Comparison of ENCODE assay signal across 23 mouse cellular contexts in the genomic region with DNA sequence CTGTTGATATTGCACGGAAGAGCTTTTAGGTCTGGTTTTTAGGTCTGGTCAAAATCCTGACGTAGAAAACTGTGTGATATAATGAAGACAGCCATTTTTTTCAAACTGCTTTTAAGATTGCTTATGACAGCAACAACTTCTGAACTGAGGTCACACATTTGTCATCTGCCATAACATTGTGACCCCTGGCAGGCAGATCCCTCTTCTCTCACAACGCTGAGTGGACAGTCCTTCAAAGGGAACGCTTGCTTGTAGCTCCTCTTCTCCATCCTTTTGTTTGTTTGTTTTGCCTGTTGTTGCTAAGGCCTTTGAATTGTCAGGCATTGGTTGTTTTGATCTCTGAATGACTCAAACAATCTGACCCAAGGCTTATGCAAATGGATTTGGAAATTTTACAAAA. TPM values are rescaled to one million over a fixed set of nuclear protein-coding genes. Genes with fewer than 3 reads are reported as not detected.
DNase-seq lines count a peak whose midpoint lies in the region; ATAC-seq and TF ChIP-seq lines count a peak whose summit lies in the region.
"Had no signal": no experiment of that assay in that cellular context is flagged by ENCODE, and none has a peak within 500 bp of the region (broad histone marks: within the 10 kb centered on the region; RNA-seq: fewer than 3 reads in every experiment).

No protein-coding gene starts in this region.

- no peak overlapping the region for H3K4me3 ChIP-seq in kidney, adult 2 months (ENCODE audit: insufficient read depth, low read depth, low read length)
- H3K4me3 ChIP-seq in kidney, embryonic 15.5 days (replicated peaks): no peak overlapping the region
- H3K4me3 ChIP-seq in lung, postnatal 0 days (ENCODE audit: low read depth, low read length): no peak overlapping the region
- no peak overlapping the region for H3K4me3 ChIP-seq in lung, adult 2 months (replicated peaks; ENCODE audit: extremely low read depth, low read depth, low read length)
- no peak overlapping the region for H3K4me3 ChIP-seq in testis, adult 2 months (ENCODE audit: control insufficient read depth, low read depth, low read length)
- H3K4me3 ChIP-seq: embryonic facial prominence, embryonic 12.5 days; forebrain, embryonic 15.5 days; heart, embryonic 10.5 days; heart, embryonic 15.5 days; hindbrain, embryonic 10.5 days had no signal

- H3K27ac ChIP-seq in kidney, adult 2 months (ENCODE audit: insufficient read depth, low read depth, low read length): no peak overlapping the region; the same call in 1 of the 2 replicates
- no peak overlapping the region for H3K27ac ChIP-seq in kidney, embryonic 15.5 days
- H3K27ac ChIP-seq in lung, postnatal 0 days (ENCODE audit: low read length): no peak overlapping the region
- H3K27ac ChIP-seq in testis, adult 2 months (ENCODE audit: control insufficient read depth, insufficient read depth, low read depth, low read length): peak overlapping the region; percentile 65
- H3K27ac ChIP-seq: embryonic facial prominence, embryonic 12.5 days; forebrain, embryonic 15.5 days; heart, embryonic 10.5 days; heart, embryonic 15.5 days; hindbrain, embryonic 10.5 days; hindbrain, embryonic 14.5 days had no signal

- DNase-seq in kidney, adult 2 months: peak; percentile 18
- DNase-seq in lung, postnatal 0 days (ENCODE audit: low spot score): peak; percentile 22
- DNase-seq in lung, adult 2 months: no peak
- DNase-seq in testis, postnatal 10 days (ENCODE audit: low spot score): no peak
- DNase-seq: cerebellum, adult 11 months; cerebellum, adult 9-10 months; cerebellum, postnatal 25 days; gastrocnemius, postnatal 36 days; heart, adult 18-20 months; heart, postnatal 14 days had no signal

- no peaks in the 10 kb centered on the region for H3K36me3 ChIP-seq in kidney, adult 2 months (ENCODE audit: control insufficient read depth, insufficient read depth, low read length)
- H3K36me3 ChIP-seq in kidney, embryonic 15.5 days: no peaks in the 10 kb centered on the region
- H3K36me3 ChIP-seq in lung, postnatal 0 days (ENCODE audit: insufficient read depth, low read length): no peaks in the 10 kb centered on the region
- no peaks in the 10 kb centered on the region for H3K36me3 ChIP-seq in testis, adult 2 months (ENCODE audit: control insufficient read depth, insufficient read depth, low read length)
- H3K36me3 ChIP-seq: embryonic facial prominence, embryonic 12.5 days; forebrain, embryonic 15.5 days; G1E; heart, embryonic 10.5 days; heart, embryonic 15.5 days; hindbrain, embryonic 10.5 days had no signal

- TF ChIP-seq EP300 in lung, postnatal 0 days (IDR thresholded peaks at IDR 0.05): no peak

- H3K4me1 ChIP-seq in kidney, adult 2 months (ENCODE audit: control insufficient read depth, insufficient read depth, low read length): no peaks in the 10 kb centered on the region
- peaks cover 25% of the 10 kb centered on the region for H3K4me1 ChIP-seq in kidney, embryonic 15.5 days
- no peaks in the 10 kb centered on the region for H3K4me1 ChIP-seq in lung, postnatal 0 days (ENCODE audit: insufficient read depth, low read depth, low read length)
- H3K4me1 ChIP-seq in lung, adult 2 months (ENCODE audit: control insufficient read depth, insufficient read depth, low read length): no peaks in the 10 kb centered on the region
- H3K4me1 ChIP-seq in testis, adult 2 months (ENCODE audit: control insufficient read depth, insufficient read depth, low read length): no peaks in the 10 kb centered on the region
- H3K4me1 ChIP-seq: embryonic facial prominence, embryonic 12.5 days; forebrain, embryonic 15.5 days; heart, embryonic 15.5 days had no signal

- WGBS in kidney, adult 2 months: 70% methylated on average over 4 of the region's 4 CpGs
- WGBS in kidney, embryonic 15.5 days: 62% methylated on average over 4 of the region's 4 CpGs
- 54% methylated on average over 4 of the region's 4 CpGs for WGBS in lung, postnatal 0 days
- WGBS in lung, adult 2 months: 51% methylated on average over 4 of the region's 4 CpGs

- H3K9me3 ChIP-seq in kidney, embryonic 15.5 days (replicated peaks): no peaks in the 10 kb centered on the region
- no peaks in the 10 kb centered on the region for H3K9me3 ChIP-seq in lung, postnatal 0 days (ENCODE audit: low read length)
- H3K9me3 ChIP-seq: embryonic facial prominence, embryonic 12.5 days; forebrain, embryonic 15.5 days; G1E; heart, embryonic 10.5 days; heart, embryonic 15.5 days; hindbrain, embryonic 10.5 days had no signal

- TF ChIP-seq POLR2A in kidney, adult 2 months (IDR thresholded peaks at IDR 0.05; ENCODE audit: low read depth, low read length): no peak
- TF ChIP-seq POLR2A in lung, adult 2 months (IDR thresholded peaks at IDR 0.05; ENCODE audit: borderline replicate concordance, extremely low read depth, low read depth, low read length): no peak
- no peak for TF ChIP-seq POLR2A in testis, adult 2 months (IDR thresholded peaks at IDR 0.05; ENCODE audit: control insufficient read depth, low read depth, low read length)

- no peak for ATAC-seq in kidney, embryonic 15.5 days (replicated peaks; ENCODE audit: low FRiP score)
- no peak for ATAC-seq in lung, postnatal 0 days
- ATAC-seq in CD4-positive, CD25-positive, alpha-beta regulatory T cell, adult 4 months: no peak
- ATAC-seq: forebrain, embryonic 15.5 days had no signal

- H3K4me2 ChIP-seq in kidney, embryonic 15.5 days: no peak overlapping the region
- H3K4me2 ChIP-seq in lung, postnatal 0 days (replicated peaks; ENCODE audit: low read depth, low read length): no peak overlapping the region
- H3K4me2 ChIP-seq: embryonic facial prominence, embryonic 12.5 days; forebrain, embryonic 15.5 days; heart, embryonic 15.5 days; hindbrain, embryonic 14.5 days had no signal

- no peak for TF ChIP-seq CTCF in kidney, adult 2 months (conservative IDR thresholded peaks at IDR 0.05; ENCODE audit: insufficient read depth, insufficient read length, low read depth, low read length)
- no peak for TF ChIP-seq CTCF in lung, postnatal 0 days (IDR thresholded peaks at IDR 0.05)
- TF ChIP-seq CTCF in lung, adult 2 months (IDR thresholded peaks at IDR 0.05; ENCODE audit: insufficient read depth, low read length): no peak
- TF ChIP-seq CTCF in testis, adult 2 months (IDR thresholded peaks at IDR 0.05; ENCODE audit: control insufficient read depth, insufficient read depth, insufficient replicate concordance, low read depth, low read length): no peak

- H3K9ac ChIP-seq in kidney, embryonic 15.5 days: no peak overlapping the region
- H3K9ac ChIP-seq in lung, postnatal 0 days (replicated peaks; ENCODE audit: low read depth): no peak overlapping the region
- H3K9ac ChIP-seq: embryonic facial prominence, embryonic 12.5 days; forebrain, embryonic 15.5 days; heart, embryonic 15.5 days; hindbrain, embryonic 14.5 days had no signal

- H3K27me3 ChIP-seq in kidney, adult 2 months (replicated peaks; ENCODE audit: control insufficient read depth, insufficient read depth, low read length): no peaks in the 10 kb centered on the region
- H3K27me3 ChIP-seq in kidney, embryonic 15.5 days: no peaks in the 10 kb centered on the region
- no peaks in the 10 kb centered on the region for H3K27me3 ChIP-seq in lung, postnatal 0 days (replicated peaks; ENCODE audit: insufficient read depth, low read length)
- H3K27me3 ChIP-seq in testis, adult 2 months (ENCODE audit: control insufficient read depth, insufficient read depth, low read length): no peaks in the 10 kb centered on the region
- H3K27me3 ChIP-seq: embryonic facial prominence, embryonic 12.5 days; forebrain, embryonic 15.5 days; heart, embryonic 15.5 days had no signal

RNA-seq across cellular contexts. Expression of a gene that starts 24.0 kb away (rescaled TPM):
- polyA plus RNA-seq in kidney, adult 2 months (2012; rRNA removed): 35.0 and 44.4 TPM in 2 replicates
- polyA plus RNA-seq in kidney, embryonic 15.5 days (2015; fragmentation: Nextera tagmentation; extraction: Ambion mirVana): 338 and 372 TPM in 2 replicates
- 177 and 178 TPM in 2 replicates for polyA plus RNA-seq in lung, postnatal 0 days (2015; fragmentation: Nextera tagmentation; extraction: Ambion mirVana)
- 15.5 and 24.7 TPM in 2 replicates for polyA plus RNA-seq in lung, adult 2 months (2012; rRNA removed)
- 28.3 and 29.7 TPM in 2 replicates for polyA plus RNA-seq in testis, adult 2 months (2012; rRNA removed)
- polyA plus RNA-seq in CD4-positive, CD25-positive, alpha-beta regulatory T cell, adult 4 months (2017; shearing (Covaris generic)): 100 to 1,000 TPM; 357 to 364 TPM

RNA-seq across cellular contexts. Expression of a gene that starts 51.0 kb away (rescaled TPM):
- not detected in 2 replicates for polyA plus RNA-seq in kidney, adult 2 months (2012; rRNA removed)
- polyA plus RNA-seq in kidney, embryonic 15.5 days (2015; fragmentation: Nextera tagmentation; extraction: Ambion mirVana): not detected in 2 replicates
- polyA plus RNA-seq in lung, postnatal 0 days (2015; fragmentation: Nextera tagmentation; extraction: Ambion mirVana): not detected in 2 replicates
- not detected in 2 replicates for polyA plus RNA-seq in lung, adult 2 months (2012; rRNA removed)
- polyA plus RNA-seq in testis, adult 2 months (2012; rRNA removed): not detected in 2 replicates
- polyA plus RNA-seq in CD4-positive, CD25-positive, alpha-beta regulatory T cell, adult 4 months (2017; shearing (Covaris generic)): not detected
- polyA plus RNA-seq: brain, embryonic 14.5 days; cortical plate, adult 2 months; embryonic facial prominence, embryonic 12.5 days; forebrain, embryonic 11.5 days; forebrain, embryonic 15.5 days; G1E; heart, embryonic 10.5 days; heart, embryonic 15.5 days; hindbrain, embryonic 10.5 days; hindbrain, embryonic 14.5 days had no signal

Comparison
In these comparisons a context has a peak if more than half of its experiments do, and no peak if none do; other contexts are left out.
1. DNase-seq: peak in kidney, adult 2 months (single experiment) and lung, postnatal 0 days (single experiment); none in lung, adult 2 months (single experiment) and testis, postnatal 10 days (single experiment).